In the genomic region with DNA sequence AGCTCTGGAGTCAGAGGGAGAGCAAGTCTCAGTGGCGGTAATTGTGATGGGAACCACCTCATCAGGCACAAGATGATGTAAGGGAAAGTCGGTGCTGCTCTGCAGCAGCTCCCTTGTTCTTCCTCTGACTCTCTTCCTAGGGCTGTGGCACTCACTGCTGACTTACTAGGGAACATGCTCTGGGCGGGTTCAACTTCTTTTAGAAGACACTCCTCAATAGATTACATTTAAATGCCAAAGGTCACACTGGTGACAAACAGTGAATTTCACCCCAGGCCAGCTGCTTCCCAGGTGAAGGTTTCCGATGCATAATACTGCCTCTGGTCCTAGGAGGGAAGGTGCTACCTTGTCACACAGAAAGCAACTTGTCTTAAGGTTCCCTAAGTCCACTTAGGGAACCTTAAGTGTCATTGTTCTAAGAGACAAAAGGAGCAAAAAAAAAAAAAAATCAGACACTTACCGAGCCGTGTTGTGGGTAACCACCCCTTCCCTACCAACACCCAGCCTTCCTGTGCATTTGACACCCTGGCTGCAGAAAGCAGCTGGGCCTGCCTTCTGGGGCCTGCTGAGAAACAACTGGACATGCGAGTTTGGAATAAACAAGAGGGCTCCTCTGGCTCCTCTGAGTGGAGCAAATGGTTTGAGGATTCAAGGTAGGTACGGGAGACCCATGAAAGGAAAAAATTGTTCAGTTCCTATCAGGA, we compare ENCODE assay signal across 19 mouse cellular contexts.
DNase-seq lines count a peak whose midpoint lies in the region; ATAC-seq and TF ChIP-seq lines count a peak whose summit lies in the region.
"Had no signal": no experiment of that assay in that cellular context is flagged by ENCODE, and none has a peak within 500 bp of the region (broad histone marks: within the 10 kb centered on the region; RNA-seq: fewer than 3 reads in every experiment).

No protein-coding gene starts in this region.

- H3K9me3 ChIP-seq in midbrain, embryonic 10.5 days (replicated peaks) = no peaks in the 10 kb centered on the region
- no peaks in the 10 kb centered on the region for H3K9me3 ChIP-seq in midbrain, embryonic 16.5 days (replicated peaks; ENCODE audit: control insufficient read depth, low read length, poor library complexity, severe bottlenecking)
- H3K9me3 ChIP-seq in intestine, embryonic 14.5 days (ENCODE audit: control insufficient read depth, low read length) = no peaks in the 10 kb centered on the region
- H3K9me3 ChIP-seq: heart, embryonic 15.5 days; limb, embryonic 12.5 days had no signal

- TF ChIP-seq POLR2A in kidney, adult 2 months (IDR thresholded peaks at IDR 0.05; ENCODE audit: low read depth, low read length) = no peak

- TF ChIP-seq CTCF in kidney, adult 2 months (conservative IDR thresholded peaks at IDR 0.05; ENCODE audit: insufficient read depth, insufficient read length, low read depth, low read length) = no peak

- H3K4me1 ChIP-seq in kidney, adult 2 months (ENCODE audit: control insufficient read depth, insufficient read depth, low read length) = no peaks in the 10 kb centered on the region; the same call in none of the 2 replicates
- H3K4me1 ChIP-seq in midbrain, embryonic 10.5 days = peaks cover 54% of the 10 kb centered on the region
- H3K4me1 ChIP-seq in midbrain, embryonic 16.5 days (ENCODE audit: control insufficient read depth, insufficient read depth, low read length) = peaks cover 4% of the 10 kb centered on the region; the same call in 1 of the 2 replicates
- 0 out of 2 replicates have a peak, but pooled peaks cover 4% of the 10 kb centered on the region for H3K4me1 ChIP-seq in intestine, embryonic 14.5 days (replicated peaks; ENCODE audit: control insufficient read depth, insufficient read depth, low read length)
- H3K4me1 ChIP-seq: heart, embryonic 15.5 days had no signal

- no peak overlapping the region for H3K4me2 ChIP-seq in midbrain, embryonic 16.5 days (ENCODE audit: low read length)
- H3K4me2 ChIP-seq in intestine, embryonic 14.5 days (ENCODE audit: low read length) = no peak overlapping the region
- H3K4me2 ChIP-seq: heart, embryonic 15.5 days; limb, embryonic 12.5 days; midbrain, embryonic 11.5 days had no signal

- H3K4me3 ChIP-seq in kidney, adult 2 months (ENCODE audit: insufficient read depth, low read depth, low read length) = no peak overlapping the region
- H3K4me3 ChIP-seq in midbrain, embryonic 10.5 days = no peak overlapping the region
- H3K4me3 ChIP-seq in midbrain, embryonic 16.5 days (ENCODE audit: low read depth, low read length) = no peak overlapping the region
- no peak overlapping the region for H3K4me3 ChIP-seq in intestine, embryonic 14.5 days (ENCODE audit: low read depth, low read length)
- H3K4me3 ChIP-seq: heart, embryonic 15.5 days; left cerebral cortex, adult 2 months; limb, embryonic 12.5 days had no signal

- peak; percentile 34 for DNase-seq in kidney, adult 2 months
- DNase-seq in kidney, postnatal 25 days = no peak
- DNase-seq in midbrain, embryonic 10.5 days (ENCODE audit: low spot score) = peak; percentile 7
- DNase-seq in intestine, embryonic 14.5 days (ENCODE audit: low spot score) = peak; percentile 48
- DNase-seq in yolk sac, embryonic 10.5 days (ENCODE audit: low spot score) = peak; percentile 33
- no peak for DNase-seq in urinary bladder, adult 2 months (ENCODE audit: low spot score)
- DNase-seq: B cell, adult 2 months; cerebellum, adult 9-10 months; liver, postnatal 0 days; lung, postnatal 36 days; retina, postnatal 1 day had no signal

- WGBS in kidney, adult 2 months = 53% methylated on average over 8 of the region's 8 CpGs
- 43% methylated on average over 8 of the region's 8 CpGs for WGBS in midbrain, embryonic 10.5 days
- WGBS in midbrain, embryonic 16.5 days = 55% methylated on average over 8 of the region's 8 CpGs
- WGBS in intestine, embryonic 14.5 days = 40% methylated on average over 8 of the region's 8 CpGs

- H3K9ac ChIP-seq in midbrain, embryonic 16.5 days (ENCODE audit: low read depth, low read length) = no peak overlapping the region
- no peak overlapping the region for H3K9ac ChIP-seq in intestine, embryonic 14.5 days (ENCODE audit: low read length)
- H3K9ac ChIP-seq: heart, embryonic 15.5 days; limb, embryonic 12.5 days; liver, postnatal 0 days had no signal

- no peaks in the 10 kb centered on the region for H3K36me3 ChIP-seq in kidney, adult 2 months (ENCODE audit: control insufficient read depth, insufficient read depth, low read length)
- no peaks in the 10 kb centered on the region for H3K36me3 ChIP-seq in midbrain, embryonic 10.5 days
- no peaks in the 10 kb centered on the region for H3K36me3 ChIP-seq in midbrain, embryonic 16.5 days (ENCODE audit: control insufficient read depth, insufficient read depth, low read length)
- H3K36me3 ChIP-seq in intestine, embryonic 14.5 days (ENCODE audit: control insufficient read depth, insufficient read depth, low read length) = no peaks in the 10 kb centered on the region
- H3K36me3 ChIP-seq: heart, embryonic 15.5 days; limb, embryonic 12.5 days had no signal

- ATAC-seq in midbrain, embryonic 16.5 days = no peak
- ATAC-seq in intestine, embryonic 14.5 days (replicated peaks; ENCODE audit: low FRiP score, low TSS enrichment, low read depth) = no peak
- ATAC-seq in monocyte, adult 5-6 weeks (replicated peaks; ENCODE audit: insufficient number of reproducible peaks, low FRiP score, low TSS enrichment, poor library complexity, severe bottlenecking) = no peak
- ATAC-seq: forebrain, embryonic 16.5 days; inflammation-experienced regulatory T-cells, adult 6 months; liver, postnatal 0 days had no signal

- H3K27ac ChIP-seq in kidney, adult 2 months (ENCODE audit: insufficient read depth, low read depth, low read length) = no peak overlapping the region
- H3K27ac ChIP-seq in midbrain, embryonic 10.5 days (replicated peaks) = peak overlapping the region; percentile 64
- no peak overlapping the region for H3K27ac ChIP-seq in midbrain, embryonic 16.5 days (ENCODE audit: low read length)
- H3K27ac ChIP-seq in intestine, embryonic 14.5 days (ENCODE audit: low read depth) = no peak overlapping the region; the same call in 1 of the 2 replicates
- H3K27ac ChIP-seq: heart, embryonic 15.5 days; left cerebral cortex, adult 2 months; limb, embryonic 12.5 days had no signal

- H3K27me3 ChIP-seq in kidney, adult 2 months (replicated peaks; ENCODE audit: control insufficient read depth, insufficient read depth, low read length) = no peaks in the 10 kb centered on the region
- H3K27me3 ChIP-seq in midbrain, embryonic 10.5 days (ENCODE audit: low read depth, poor library complexity, severe bottlenecking) = peaks cover 100% of the 10 kb centered on the region
- no peaks in the 10 kb centered on the region for H3K27me3 ChIP-seq in midbrain, embryonic 16.5 days (ENCODE audit: control insufficient read depth, insufficient read depth, low read depth, low read length)
- H3K27me3 ChIP-seq in intestine, embryonic 14.5 days (replicated peaks; ENCODE audit: control insufficient read depth, insufficient read depth, low read length) = peaks cover 11% of the 10 kb centered on the region; the same call in 1 of the 2 replicates

Comparison
In these comparisons a context has a peak if more than half of its experiments do, and no peak if none do; other contexts are left out.
1. DNase-seq: peak in kidney, adult 2 months (single experiment), midbrain, embryonic 10.5 days (single experiment), intestine, embryonic 14.5 days (single experiment) and yolk sac, embryonic 10.5 days (single experiment); none in kidney, postnatal 25 days (0 of 2) and urinary bladder, adult 2 months (single experiment).